Mouse (Mus musculus): ENCODE results near the gene Cops9.

DNA sequence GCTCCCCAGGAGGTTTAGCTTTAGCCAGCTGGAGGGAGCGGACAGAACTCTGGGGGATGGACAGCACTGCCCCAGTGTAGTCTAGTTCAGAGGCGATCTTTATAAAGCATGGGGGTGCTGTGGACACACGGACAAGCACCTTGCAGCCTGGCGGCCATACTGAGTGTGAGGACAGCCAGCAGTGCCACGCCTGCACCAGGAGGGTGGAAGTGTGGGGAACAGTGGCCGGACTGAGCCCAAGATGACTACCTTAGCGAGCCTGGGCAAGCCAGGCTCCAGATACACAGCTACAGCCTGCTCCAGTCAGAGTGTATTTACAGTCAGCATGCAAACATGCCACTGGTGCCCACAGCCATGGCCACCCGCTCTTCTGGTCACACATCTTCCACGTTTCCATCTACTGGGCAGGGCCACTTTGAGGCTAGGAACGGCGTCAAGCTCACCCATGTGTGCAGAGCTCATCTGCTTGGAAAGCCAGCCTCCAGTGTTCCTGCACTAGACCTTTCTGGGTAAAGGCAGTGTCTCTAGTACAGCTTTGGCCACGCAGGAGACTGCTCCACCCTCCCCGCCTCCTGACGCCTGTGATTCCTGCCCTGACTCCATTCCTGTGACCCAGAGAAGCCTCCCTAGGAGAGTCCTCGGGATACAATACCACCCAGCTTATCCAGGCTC, 4.1 kb downstream of the Cops9 start:
- no peak for TF ChIP-seq POLR2A (IDR thresholded peaks at IDR 0.05; ENCODE audit: borderline replicate concordance, insufficient read depth, low read length)
- no peak for TF ChIP-seq CTCF (IDR thresholded peaks at IDR 0.05; ENCODE audit: borderline replicate concordance, insufficient read depth, low read depth, low read length)
